Mouse (Mus musculus) A20 (cell line): Measurements from ENCODE around the gene 4933415A04Rik.
A peak's percentile ranks its signal among the peaks of the same experiment; 100 is the strongest.

Source experiments
- DNase-seq: peaks from one replicate; pipeline ENCODE4 v3.0.0-alpha.2; 2011; ENCODE audit warnings: low read depth, low spot score

Gene 4933415A04Rik

DNA sequence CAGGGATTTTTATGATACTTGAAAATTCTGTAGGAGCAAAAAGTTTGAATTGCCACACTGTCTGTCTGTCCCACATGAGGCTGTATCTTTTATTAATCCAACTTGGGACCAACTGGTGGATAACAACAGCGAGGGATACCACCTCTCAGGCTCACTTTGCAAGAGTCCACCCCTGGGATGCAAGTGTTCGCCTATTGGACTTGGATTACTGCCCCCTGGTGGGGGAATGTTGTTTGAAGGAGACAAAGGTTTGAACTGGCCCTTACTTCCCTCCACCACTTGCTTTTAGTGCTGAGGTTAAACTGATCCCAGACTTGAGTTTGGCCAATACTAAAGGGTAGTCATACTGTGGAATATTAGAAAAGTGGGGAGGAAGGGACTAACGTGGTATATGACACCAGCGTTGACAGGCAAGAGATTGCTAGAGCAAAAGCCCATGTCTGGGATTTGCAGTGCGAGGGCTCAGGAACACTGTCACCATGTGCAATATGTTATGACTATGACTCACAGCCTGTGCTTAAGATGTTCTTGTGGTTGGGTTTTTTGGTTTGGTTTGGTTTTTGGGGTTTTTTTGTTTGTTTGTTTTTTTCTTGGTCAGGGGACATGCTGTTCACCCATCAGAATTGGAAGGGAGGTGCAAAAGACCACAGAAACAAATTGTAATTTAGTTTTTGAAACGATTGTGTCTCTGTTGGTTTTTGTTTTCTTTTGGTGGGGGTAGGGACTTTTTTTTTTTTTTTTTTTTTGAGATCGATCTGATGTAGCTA lies at the start of gene 4933415A04Rik:
4933415A04Rik (plus strand) TSS at position 717 of the 767 bp plus-strand sequence.
- peak; percentile 60 for DNase-seq

DNA sequence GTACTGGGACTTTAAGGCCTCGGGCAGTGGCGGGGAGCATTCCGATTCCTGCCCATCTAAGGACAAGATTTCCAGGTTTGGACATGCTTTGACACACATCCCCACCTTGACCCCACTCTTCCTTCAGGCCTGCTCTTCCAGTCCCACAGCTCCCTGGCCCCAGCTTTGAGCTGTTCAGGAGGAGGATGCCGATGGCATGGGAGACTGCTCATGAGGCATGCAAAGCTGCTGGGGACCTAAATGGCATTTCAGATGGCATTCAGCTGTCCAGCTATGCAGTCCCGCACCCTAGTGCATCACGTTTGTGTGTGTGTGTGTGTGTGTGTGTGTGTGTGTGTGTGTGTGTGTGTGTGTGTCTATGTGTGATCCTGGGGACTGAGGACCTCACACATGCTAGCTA lies 49.8 kb upstream of the 4933415A04Rik start:
- no peak for DNase-seq

- DNase-seq = no peak
Measured at GRCm38 (mm10) chr11:43539863-43540262, 47.0 kb upstream of the 4933415A04Rik start.

- no peak for DNase-seq
Measured at GRCm38 (mm10) chr11:43543711-43544466, 43.0 kb upstream of the 4933415A04Rik start.

DNA sequence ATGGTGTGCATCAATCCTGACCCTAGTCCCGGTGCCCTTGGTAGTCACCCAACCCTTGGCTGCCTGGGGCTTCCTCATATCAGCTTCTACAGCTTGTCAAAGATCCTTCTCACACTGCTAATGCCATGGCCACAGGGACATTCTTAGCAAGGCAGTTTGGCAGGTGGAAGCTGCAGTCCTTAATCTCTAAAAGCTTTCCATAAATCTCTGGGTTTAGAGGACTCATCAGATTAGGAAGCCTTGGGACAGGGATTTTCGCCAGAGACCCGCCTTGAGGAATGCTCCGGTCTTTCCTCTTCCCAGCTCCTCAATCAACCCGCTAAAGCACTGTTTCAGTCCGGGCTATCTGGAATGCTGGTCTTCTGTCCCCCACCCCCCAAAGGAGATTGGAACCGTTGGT lies 42.0 kb upstream of the 4933415A04Rik start:
- no peak for DNase-seq

- DNase-seq = no peak
Measured at GRCm38 (mm10) chr11:43545873-43546475, 40.9 kb upstream of the 4933415A04Rik start.

- no peak for DNase-seq
Measured at GRCm38 (mm10) chr11:43546678-43547077, 40.2 kb upstream of the 4933415A04Rik start.

- no peak for DNase-seq
Measured at GRCm38 (mm10) chr11:43548148-43548547, 38.7 kb upstream of the 4933415A04Rik start.

GRCm38 (mm10) chr11:43548657-43549435 lies 38.0 kb upstream of the 4933415A04Rik start:
- DNase-seq = no peak

DNA sequence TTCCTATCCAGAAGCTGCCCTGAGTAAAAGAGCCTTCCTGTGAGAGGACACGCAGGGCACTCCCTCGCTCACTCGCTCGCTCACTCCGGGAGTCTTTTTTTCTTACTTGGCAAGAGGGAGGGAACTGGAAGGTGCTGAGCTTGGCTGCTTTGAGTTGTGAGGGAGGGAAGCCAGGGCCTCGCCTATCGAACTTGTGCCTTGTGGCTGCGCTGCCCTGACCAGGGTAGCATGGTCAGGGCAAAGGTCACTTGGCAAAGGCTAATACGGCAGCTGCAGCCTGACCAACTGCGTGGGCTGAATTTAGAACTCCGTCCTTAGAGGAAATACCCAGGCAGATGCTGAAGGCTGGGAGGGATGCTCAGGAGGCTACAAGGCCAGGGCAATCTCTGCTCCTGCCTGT lies 37.1 kb upstream of the 4933415A04Rik start:
- no peak for DNase-seq

- DNase-seq = no peak
Measured at GRCm38 (mm10) chr11:43551756-43552155, 35.1 kb upstream of the 4933415A04Rik start.

- DNase-seq = no peak
Measured at GRCm38 (mm10) chr11:43552675-43553074, 34.2 kb upstream of the 4933415A04Rik start.

- no peak for DNase-seq
Measured at GRCm38 (mm10) chr11:43556538-43556937, 30.3 kb upstream of the 4933415A04Rik start.

- DNase-seq = no peak
Measured at GRCm38 (mm10) chr11:43559515-43560292, 27.1 kb upstream of the 4933415A04Rik start.

DNA sequence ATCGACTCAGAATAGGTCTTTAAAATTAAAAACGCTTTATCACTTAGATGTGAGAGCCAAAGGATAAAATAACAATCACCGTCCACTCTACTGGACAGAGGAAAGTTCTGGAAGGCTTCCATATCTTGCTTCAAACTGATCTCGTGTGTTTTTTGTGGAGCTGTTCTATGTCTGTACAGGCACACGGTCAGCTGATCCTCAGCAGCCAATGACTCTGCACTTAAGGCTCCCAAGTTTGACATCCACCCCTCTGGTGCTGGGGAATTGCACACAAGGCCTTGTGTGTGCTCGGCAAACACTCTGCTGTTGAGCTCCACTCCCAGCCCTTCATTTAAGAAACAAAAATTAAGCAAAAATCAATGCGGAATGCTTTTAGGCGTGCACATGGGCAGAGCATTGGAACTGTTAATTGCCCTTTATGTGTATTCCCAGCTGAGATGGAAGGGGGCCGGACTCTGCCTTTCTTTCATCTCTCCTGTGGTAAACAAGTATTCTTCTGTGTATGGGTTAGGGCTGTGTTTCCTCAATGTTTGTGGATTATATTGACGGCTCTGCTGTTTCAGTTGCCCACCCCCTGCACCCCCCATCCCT lies 23.1 kb upstream of the 4933415A04Rik start:
- no peak for DNase-seq

GRCm38 (mm10) chr11:43565414-43565813 lies 21.4 kb upstream of the 4933415A04Rik start:
- no peak for DNase-seq

- no peak for DNase-seq
Measured at GRCm38 (mm10) chr11:43565852-43566251, 21.0 kb upstream of the 4933415A04Rik start.

GRCm38 (mm10) chr11:43566696-43567095 lies 20.1 kb upstream of the 4933415A04Rik start:
- no peak for DNase-seq

DNA sequence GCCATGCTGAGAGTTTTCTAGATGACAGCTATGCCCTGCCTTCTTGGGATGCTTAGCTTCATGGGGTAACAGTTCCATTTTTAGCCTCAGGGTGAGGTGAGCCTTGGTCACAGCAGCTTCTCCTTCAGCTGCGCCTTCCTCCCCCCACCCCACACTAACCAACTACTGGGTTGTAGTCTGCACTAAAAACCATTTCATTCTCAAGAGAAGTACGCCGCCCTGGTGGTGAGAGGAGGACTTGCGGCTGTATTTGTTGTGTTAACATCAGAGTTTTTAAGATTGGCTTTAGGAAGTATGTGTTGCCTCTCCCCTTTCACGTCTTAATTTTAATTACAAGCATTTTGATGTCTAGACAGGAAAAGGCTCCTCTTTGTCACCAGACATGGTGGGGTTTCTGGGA lies 18.6 kb upstream of the 4933415A04Rik start:
- DNase-seq = peak; percentile 44

DNA sequence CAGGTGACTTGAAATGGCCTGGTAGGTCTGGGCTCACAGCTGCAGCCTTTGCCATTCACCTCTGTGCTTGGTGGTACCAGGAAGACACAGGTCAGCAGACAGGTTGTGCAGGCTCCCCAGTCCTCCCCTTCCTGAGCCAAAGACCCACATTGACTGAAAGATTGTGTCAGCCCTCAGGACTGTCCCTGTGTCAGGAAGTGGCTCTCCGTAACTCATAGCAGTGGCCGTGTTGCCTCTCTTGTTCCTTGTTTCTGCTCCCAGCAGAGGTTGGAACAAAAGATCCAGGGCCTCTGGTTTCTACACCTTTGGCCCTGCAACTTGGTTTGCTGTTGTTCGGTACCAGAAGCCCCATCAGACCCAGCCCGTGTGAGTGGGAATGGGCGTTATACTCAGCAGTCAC lies 17.7 kb upstream of the 4933415A04Rik start:
- no peak for DNase-seq
